Mouse (Mus musculus) megakaryocyte, embryonic 14.5 days (primary cell): ENCODE measurements around the gene Spast. TPM values are rescaled to one million over a fixed set of nuclear protein-coding genes. Genes with fewer than 3 reads are reported as not detected.
"Not testable (repeated sequence)": the region's sequence is repeated elsewhere in the genome, so short reads cannot be mapped to it uniquely, and the experiment has no call there.

Source experiments
- H3K27me3 ChIP-seq: replicated peaks from 2 replicates; pipeline ENCODE3; 2012; ENCODE audit warnings: inconsistent platforms
- H3K36me3 ChIP-seq: replicated peaks from 2 replicates; pipeline ENCODE3; 2012; ENCODE audit warnings: low read length, inconsistent platforms, mixed read lengths
- H3K4me1 ChIP-seq: 2 replicates; pipeline ENCODE4 v1.6.1; 2012; ENCODE audit warnings: inconsistent platforms
- H3K4me3 ChIP-seq: replicated peaks from 2 replicates; pipeline ENCODE3; 2012; ENCODE audit warnings: moderate library complexity, mild to moderate bottlenecking, inconsistent platforms
- H3K9me3 ChIP-seq: 2 replicates; pipeline ENCODE4 v1.6.1; 2012; ENCODE audit warnings: inconsistent platforms
- FLI1 ChIP-seq: IDR thresholded peaks from 2 replicates; pipeline ENCODE4 v1.6.1; 2012; ENCODE audit warnings: low read length, inconsistent platforms, mixed read lengths
- GATA1 ChIP-seq: IDR thresholded peaks from 3 replicates; pipeline ENCODE4 v1.6.1; 2012; ENCODE audit warnings: mixed read lengths, low read length, inconsistent platforms, borderline replicate concordance
- polyA plus RNA-seq: library from polyadenylated mRNA; stranded (reverse); fragments of >175 nt; gene quantifications from 2 replicates; pipeline ENCODE4 v1.2.3, GENCODE M21; 2012; ENCODE audit warnings: low replicate concordance; ENCODE audit not compliant: insufficient read depth

The Spast gene
- polyA plus RNA-seq = 3.9 and 15.5 TPM in 2 replicates

DNA sequence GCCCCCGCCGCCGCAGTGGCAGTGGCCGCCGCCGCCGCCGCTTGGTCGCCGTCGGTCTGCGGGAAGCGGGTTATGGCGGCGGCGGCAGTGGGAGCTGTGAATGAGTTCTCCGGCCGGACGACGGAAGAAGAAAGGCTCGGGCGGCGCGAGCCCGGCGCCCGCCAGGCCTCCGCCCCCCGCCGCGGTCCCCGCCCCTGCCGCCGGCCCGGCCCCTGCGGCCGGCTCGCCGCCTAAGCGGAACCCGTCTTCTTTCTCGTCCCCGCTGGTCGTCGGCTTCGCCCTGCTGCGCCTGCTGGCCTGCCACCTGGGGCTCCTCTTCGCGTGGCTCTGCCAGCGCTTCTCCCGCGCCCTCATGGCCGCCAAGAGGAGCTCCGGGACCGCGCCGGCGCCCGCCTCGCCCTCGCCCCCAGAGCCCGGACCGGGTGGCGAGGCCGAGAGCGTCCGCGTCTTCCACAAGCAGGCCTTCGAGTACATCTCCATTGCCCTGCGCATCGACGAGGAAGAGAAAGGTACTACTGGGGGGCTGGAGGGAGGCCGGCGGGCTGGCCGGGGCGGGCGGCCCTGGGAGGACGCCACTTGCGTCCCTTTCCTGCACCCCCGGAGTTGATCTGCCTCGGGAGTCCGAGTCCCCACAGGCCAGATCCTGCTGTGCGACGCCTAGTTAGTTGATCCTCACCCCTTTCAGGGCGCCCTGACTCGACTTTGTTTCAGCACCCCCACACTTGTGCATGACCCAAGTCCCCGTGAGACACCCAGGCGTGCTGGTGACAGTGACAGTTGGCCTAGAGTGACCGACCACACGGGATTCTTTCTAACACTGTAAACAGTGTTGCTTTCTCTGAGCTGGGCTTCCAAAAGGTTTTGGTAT, at the start of gene Spast:
Gene Spast (plus strand): TSS at position 51 of the 868 bp plus-strand sequence.
- Histone ChIP-seq H3K9me3 (no peaks in the 10 kb centered on the region), H3K4me3 (peak within 1 kb of the TSS; percentile 98), H3K27me3 (no peaks in the 10 kb centered on the region), H3K36me3 (peaks cover 14% of the 10 kb centered on the region), H3K4me1 (peaks cover 40% of the 10 kb centered on the region)
- no peak for TF ChIP-seq GATA1
- TF ChIP-seq FLI1 = no peak

DNA sequence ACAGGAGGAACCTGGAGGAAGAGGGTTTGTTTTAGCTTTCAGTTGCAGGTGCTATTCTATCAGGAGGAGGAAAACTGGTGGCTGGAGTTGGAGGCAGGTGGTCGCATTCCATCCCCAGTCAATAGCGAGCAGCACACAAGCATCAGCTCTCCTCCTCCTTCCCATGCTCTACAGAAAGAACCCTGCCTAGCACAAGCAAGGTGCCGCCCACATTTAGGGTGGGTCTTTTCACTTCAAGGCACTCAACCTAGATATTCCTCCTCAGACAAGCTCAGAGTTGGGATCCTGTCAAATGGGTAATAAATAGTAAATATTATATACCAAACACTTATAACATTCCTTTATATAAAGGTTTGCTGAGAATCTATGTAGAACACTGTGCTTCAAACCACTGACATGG, 48.6 kb upstream of the Spast start:
- peaks cover 27% of the 10 kb centered on the region for H3K36me3 ChIP-seq
- no peak for TF ChIP-seq GATA1
- no peak for TF ChIP-seq FLI1
- H3K9me3 ChIP-seq = no peaks in the 10 kb centered on the region
- no peaks in the 10 kb centered on the region for H3K27me3 ChIP-seq
- peaks cover 60% of the 10 kb centered on the region for H3K4me1 ChIP-seq
- H3K4me3 ChIP-seq = no peak overlapping the region

DNA sequence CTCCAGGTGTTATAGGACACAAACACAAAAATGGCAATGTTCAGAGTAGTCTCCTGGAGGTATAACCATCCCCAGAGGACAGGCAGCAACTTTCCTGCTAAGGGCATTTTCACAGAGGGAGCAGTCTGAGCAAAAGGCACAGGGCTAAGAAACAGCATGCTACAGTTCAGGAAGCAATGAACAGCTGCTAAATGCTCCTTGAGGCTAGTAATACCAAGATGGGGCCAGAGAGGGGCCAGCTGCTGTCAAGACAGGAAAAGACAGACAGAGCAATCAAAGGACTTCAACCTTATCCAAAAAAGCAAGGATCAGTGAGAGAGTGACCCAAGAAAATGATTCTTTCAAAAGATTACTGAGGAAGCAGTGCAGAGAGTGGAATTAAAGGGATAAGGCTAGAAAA, 47.9 kb upstream of the Spast start:
- peak overlapping the region; percentile 77 for H3K4me3 ChIP-seq
- H3K27me3 ChIP-seq = no peaks in the 10 kb centered on the region
- peaks cover 26% of the 10 kb centered on the region for H3K36me3 ChIP-seq
- H3K4me1 ChIP-seq = peaks cover 59% of the 10 kb centered on the region
- no peaks in the 10 kb centered on the region for H3K9me3 ChIP-seq
- TF ChIP-seq FLI1 (no peak), GATA1 (no peak)

DNA sequence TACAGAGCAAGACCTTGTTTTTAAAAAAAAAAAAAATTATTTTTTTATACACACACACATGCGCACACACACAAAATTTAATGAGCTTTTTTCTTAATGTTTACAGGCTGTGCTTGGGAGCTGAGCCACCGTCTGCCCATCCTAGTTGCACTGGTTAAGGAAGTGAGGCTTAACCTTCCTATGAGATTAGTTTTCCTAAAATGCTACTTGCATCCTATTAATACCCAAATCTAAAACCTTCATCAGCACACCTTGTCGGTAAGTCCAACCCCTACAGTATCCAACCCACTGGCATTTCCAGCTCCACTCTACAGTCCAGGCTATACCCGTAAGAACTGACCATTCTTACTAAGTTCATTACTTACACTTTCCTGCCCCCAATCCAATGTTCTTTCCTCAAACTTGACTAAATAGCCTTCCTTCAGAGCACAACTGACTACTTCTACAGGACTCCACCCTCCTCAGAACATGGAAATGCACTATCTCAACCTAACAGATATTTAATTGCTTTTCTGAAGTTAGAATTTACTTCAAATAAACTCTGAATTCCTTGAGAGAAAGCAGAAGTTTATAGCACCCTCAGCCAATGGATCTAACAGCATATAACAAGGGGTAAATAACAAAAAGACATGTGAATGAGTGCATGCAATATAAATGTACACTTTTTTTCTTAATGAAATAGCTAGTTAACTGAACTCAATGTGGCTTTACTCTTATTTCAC, 47.0 kb upstream of the Spast start:
- Histone ChIP-seq H3K36me3 (peaks cover 26% of the 10 kb centered on the region), H3K9me3 (no peaks in the 10 kb centered on the region), H3K4me1 (peaks cover 60% of the 10 kb centered on the region), H3K4me3 (peak overlapping the region; percentile 73), H3K27me3 (no peaks in the 10 kb centered on the region)
- TF ChIP-seq FLI1 = no peak
- TF ChIP-seq GATA1 = no peak

DNA sequence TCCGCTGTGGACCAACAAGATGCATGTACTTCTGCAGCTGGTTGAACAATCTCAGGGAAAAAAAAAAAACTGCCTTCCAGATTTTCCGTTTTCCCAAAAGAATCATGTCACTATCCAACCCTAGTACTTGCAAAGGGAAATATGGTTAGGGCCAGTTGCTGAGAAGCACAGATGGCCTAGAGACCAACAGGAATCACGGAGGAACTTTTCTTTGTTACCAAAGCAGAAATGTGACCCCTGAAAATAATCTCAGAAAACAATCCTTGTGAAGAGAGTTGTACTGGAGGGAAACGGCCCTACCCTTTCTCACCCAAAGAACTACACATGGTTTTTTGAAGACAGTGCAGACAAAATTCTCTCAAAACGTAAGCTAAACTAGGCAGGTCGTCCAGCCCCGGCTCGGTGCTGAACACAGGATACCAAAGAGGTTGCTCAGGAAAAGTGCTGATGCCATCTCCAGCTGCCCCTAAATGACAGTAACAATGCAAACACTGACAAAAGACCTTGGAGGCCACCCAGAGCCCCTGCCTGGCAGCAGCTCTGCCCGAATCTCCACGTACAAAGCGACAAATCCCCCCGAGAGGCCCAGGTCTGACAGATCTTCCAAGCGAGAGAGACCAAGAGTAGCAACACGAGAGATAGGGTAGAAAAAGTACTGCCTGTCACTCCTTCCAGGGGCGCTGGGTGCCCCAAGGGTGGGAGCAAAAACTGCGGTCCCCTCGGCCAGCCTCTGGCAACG, 44.9 kb upstream of the Spast start:
- Histone ChIP-seq H3K27me3 (no peaks in the 10 kb centered on the region), H3K36me3 (peaks cover 17% of the 10 kb centered on the region), H3K9me3 (no peaks in the 10 kb centered on the region), H3K4me1 (peaks cover 48% of the 10 kb centered on the region), H3K4me3 (peak overlapping the region; percentile 97)
- TF ChIP-seq FLI1 (no peak), GATA1 (no peak)

DNA sequence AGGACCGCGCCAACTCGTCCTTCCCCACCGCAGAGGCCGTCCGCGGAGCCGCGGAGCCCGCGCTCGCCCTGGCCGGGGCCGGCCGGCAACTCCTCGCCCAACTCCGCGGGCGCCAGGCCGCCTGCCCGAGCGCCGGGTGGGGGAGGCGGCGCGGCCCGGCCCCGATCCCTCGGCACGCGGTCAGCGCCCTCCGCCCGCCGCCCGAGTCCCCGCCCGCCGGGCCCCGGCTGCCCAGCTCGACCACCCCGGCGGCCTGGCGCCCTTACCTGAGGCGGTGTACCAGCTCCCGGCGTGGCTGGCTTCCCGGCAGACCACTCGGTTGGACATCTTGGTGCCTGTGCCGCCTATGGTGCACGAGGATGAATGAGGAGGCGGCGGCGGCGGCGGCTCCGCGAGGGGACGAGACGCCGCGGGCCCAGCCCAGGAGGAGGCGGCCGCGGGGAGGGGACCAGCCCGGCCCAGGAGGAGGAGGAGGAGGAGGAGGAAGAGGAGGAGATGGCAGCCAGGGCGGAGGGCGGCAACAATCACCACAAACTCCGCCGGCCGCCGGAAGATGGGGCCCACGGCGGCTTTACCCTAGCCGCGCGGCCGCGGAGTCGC, 44.3 kb upstream of the Spast start:
- TF ChIP-seq FLI1 (no peak), GATA1 (no peak)
- no peaks in the 10 kb centered on the region for H3K27me3 ChIP-seq
- peak overlapping the region; percentile 97 for H3K4me3 ChIP-seq
- H3K4me1 ChIP-seq = peaks cover 43% of the 10 kb centered on the region
- H3K36me3 ChIP-seq = peaks cover 19% of the 10 kb centered on the region
- H3K9me3 ChIP-seq = no peaks in the 10 kb centered on the region

DNA sequence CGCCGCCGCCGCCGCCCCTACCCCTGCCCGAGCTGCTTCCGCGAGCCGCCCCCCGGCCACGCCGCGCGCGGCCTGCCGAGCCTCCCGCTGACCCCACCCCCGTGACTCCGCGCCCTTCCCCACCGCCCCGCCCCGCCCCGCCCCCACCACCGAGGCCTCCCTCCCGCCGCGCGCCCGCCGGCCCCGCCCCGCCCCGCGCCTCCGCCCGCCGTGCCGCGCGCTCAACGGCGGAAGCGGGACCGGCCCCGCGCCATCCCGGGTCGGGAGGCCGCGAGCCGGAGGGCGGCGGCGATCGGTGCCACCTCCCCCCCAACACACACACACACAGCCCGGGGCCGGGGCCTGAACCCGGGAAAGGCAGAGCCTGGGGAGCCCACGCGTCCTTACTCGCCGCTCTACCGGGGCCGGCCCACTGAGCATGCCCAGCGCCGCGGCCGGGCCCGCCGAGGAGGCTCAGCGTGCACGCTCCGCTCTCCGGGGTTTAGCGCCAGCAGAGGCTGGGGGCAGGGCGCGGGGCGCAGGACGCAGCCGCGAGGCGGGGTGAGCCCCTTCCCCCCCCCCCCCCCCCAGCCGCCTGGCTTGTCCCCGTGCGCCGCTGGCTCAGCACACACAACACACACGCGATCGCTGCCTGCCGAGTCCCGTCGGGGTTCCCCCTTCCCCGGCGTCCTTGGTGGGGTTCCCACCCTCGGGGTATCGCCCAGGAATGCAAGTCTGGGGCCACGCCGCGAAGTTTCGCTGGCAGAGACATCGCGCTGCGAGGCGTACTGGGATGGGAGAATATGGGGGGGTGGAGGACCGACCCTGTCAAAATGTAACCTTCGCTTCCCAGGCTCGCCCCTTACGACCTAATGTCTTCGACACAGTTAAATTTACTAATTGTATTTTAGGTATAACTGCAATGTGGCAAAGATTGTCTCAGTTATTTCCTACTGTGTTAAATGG, 43.5 kb upstream of the Spast start, which contains the start of gene Memo1:
Gene Memo1 (minus strand): TSS at position 496 of the 945 bp plus-strand sequence.
- Histone ChIP-seq H3K36me3 (peaks cover 20% of the 10 kb centered on the region), H3K4me3 (peak within 1 kb of the TSS; percentile 97), H3K4me1 (peaks cover 36% of the 10 kb centered on the region), H3K9me3 (no peaks in the 10 kb centered on the region), H3K27me3 (no peaks in the 10 kb centered on the region)
- no peak for TF ChIP-seq FLI1
- no peak for TF ChIP-seq GATA1

DNA sequence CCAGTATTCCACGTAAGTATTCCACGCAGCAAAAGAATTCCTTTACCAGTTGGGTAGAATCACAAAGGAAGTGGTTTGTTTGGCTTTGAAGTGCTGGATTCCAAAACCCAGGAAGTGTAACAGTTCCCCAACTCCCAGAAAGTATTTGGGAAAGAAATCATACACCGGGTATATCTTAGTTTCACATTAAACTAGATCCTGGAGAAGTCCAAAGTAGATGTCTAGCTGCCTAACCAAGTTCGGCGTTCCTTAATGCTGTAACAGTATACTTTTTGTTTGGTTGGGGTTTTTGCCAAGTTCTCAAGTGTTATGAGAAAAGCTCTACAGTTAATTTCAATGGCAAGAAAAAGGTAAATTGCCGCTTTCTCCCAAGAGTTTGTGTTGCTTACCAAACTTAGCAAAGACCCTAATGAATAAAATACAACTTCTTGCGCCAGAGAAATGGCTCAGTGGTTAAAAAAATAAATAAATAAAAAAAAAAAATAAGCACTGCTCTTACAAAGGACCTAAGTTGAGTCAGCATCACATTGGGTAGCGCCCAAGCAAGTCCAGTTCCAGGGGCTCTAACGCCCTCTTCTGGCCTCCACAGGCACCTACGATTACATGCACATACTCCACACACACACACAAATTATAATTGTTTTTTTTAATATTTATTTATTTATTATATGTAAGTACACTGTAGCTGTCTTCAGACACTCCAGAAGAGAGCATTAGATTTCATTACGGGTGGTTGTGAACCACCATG, 42.5 kb upstream of the Spast start:
- no peaks in the 10 kb centered on the region for H3K27me3 ChIP-seq
- H3K9me3 ChIP-seq = no peaks in the 10 kb centered on the region
- peaks cover 26% of the 10 kb centered on the region for H3K4me1 ChIP-seq
- peak overlapping the region; percentile 97 for H3K4me3 ChIP-seq
- TF ChIP-seq FLI1 (no peak), GATA1 (no peak)
- H3K36me3 ChIP-seq = peaks cover 29% of the 10 kb centered on the region

DNA sequence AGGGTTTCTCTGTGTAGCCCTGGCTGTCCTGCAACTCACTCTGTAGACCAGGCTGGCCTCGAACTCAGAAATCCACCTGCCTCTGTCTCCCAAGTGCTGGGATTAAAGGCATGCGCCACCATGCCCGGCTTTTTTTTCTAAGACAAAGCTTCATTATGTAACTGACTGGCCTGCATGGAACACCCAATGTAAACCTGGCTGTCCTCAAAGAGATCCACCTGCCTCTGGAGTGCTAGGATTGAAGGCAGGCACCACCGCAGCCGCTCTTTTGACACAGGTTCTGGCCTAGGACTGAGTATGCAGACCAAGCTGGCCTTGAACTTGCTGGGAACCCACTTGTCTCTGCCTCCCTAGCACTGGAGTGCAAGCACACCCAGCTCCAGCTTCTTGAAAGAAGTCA, 41.8 kb upstream of the Spast start:
- not testable (repeated sequence) for H3K27me3 ChIP-seq, H3K9me3 ChIP-seq, H3K4me3 ChIP-seq
- peaks cover 19% of the 10 kb centered on the region for H3K4me1 ChIP-seq
- H3K36me3 ChIP-seq = peaks cover 36% of the 10 kb centered on the region
